Mouse (Mus musculus) limb, embryonic 11.5 days (tissue): ENCODE measurements around the gene Itpr1. TPM values are rescaled to one million over a fixed set of nuclear protein-coding genes. Genes with fewer than 3 reads are reported as not detected.

Experiments
- ATAC-seq: fragments of 200-750 bp; cut with Nextera tagmentation; 2 replicates; pipeline ENCODE4 v1.8.0; 2017; ENCODE audit warnings: low read depth; ENCODE audit not compliant: insufficient number of reproducible peaks, low FRiP score, low TSS enrichment
- DNase-seq: peaks from one replicate; pipeline ENCODE4 v3.0.0-alpha.2; 2015; ENCODE audit warnings: low spot score
- H3K27ac ChIP-seq: fragments of 300-500 bp; sonication (generic); replicated peaks from 2 replicates; pipeline ENCODE4 v1.5.1; 2014; ENCODE audit warnings: low read depth, mild to moderate bottlenecking, low read length
- H3K27me3 ChIP-seq: fragments of 300-500 bp; sonication (generic); 2 replicates; pipeline ENCODE4 v1.6.1; 2014; ENCODE audit warnings: mild to moderate bottlenecking, low read length, mixed read lengths; ENCODE audit not compliant: control insufficient read depth, insufficient read depth
- H3K36me3 ChIP-seq: fragments of 300-500 bp; sonication (generic); 2 replicates; pipeline ENCODE4 v1.6.1; 2014; ENCODE audit warnings: mild to moderate bottlenecking, low read length, moderate library complexity, mixed read lengths; ENCODE audit not compliant: control insufficient read depth, insufficient read depth
- H3K4me1 ChIP-seq: fragments of 300-500 bp; sonication (generic); 2 replicates; pipeline ENCODE4 v1.6.1; 2014; ENCODE audit warnings: low read length, mixed read lengths; ENCODE audit not compliant: control insufficient read depth, insufficient read depth
- H3K4me2 ChIP-seq: fragments of 300-500 bp; sonication (generic); 2 replicates; pipeline ENCODE4 v1.6.1; 2014; ENCODE audit warnings: low read depth, mild to moderate bottlenecking, moderate library complexity; ENCODE audit not compliant: severe bottlenecking
- H3K4me3 ChIP-seq: fragments of 300-500 bp; sonication (generic); 2 replicates; pipeline ENCODE4 v1.5.1; 2014; ENCODE audit warnings: low read depth, low read length
- H3K9ac ChIP-seq: fragments of 300-500 bp; sonication (generic); 2 replicates; pipeline ENCODE4 v1.6.1; 2014; ENCODE audit warnings: mild to moderate bottlenecking, low read length
- H3K9me3 ChIP-seq: fragments of 300-500 bp; sonication (generic); 2 replicates; pipeline ENCODE4 v1.6.1; 2016; ENCODE audit warnings: low read length; ENCODE audit not compliant: control insufficient read depth
- WGBS: fragments of 180-500 bp; shearing (Covaris S2); extraction: QIAGEN DNeasy Blood & Tissue Kit; methylation state at CpG from one replicate; pipeline ENCODE4 v1.1.7; 2014; 5-methylcytosine and 5-hydroxymethylcytosine counted together
- polyA plus RNA-seq: library from polyadenylated mRNA; unstranded; fragments of >200 nt; fragmentation: Nextera tagmentation; extraction: Ambion mirVana; gene quantifications from 2 replicates; pipeline ENCODE4 v1.2.1, GENCODE M21; 2014

Gene Itpr1
- polyA plus RNA-seq, 1 experiment from 2014 or later, result 6.4 TPM

- H3K4me3 ChIP-seq, result no peak overlapping the region
- no peak overlapping the region for H3K4me2 ChIP-seq
- no peaks in the 10 kb centered on the region for H3K27me3 ChIP-seq
- H3K4me1 ChIP-seq, result no peaks in the 10 kb centered on the region
- H3K9me3 ChIP-seq, result no peaks in the 10 kb centered on the region
- no peak for ATAC-seq
- H3K27ac ChIP-seq, result no peak overlapping the region
- 85% methylated on average over 6 of the region's 6 CpGs for WGBS
- H3K9ac ChIP-seq, result no peak overlapping the region
- no peak for DNase-seq
- no peaks in the 10 kb centered on the region for H3K36me3 ChIP-seq
These were observed 221.9 kb downstream of the Itpr1 start for GRCm38 (mm10) chr6:108434816-108435215.

GRCm38 (mm10) chr6:108435467-108435866 is 222.6 kb downstream of the Itpr1 start:
- H3K27me3 ChIP-seq, result no peaks in the 10 kb centered on the region
- no peaks in the 10 kb centered on the region for H3K36me3 ChIP-seq
- no peaks in the 10 kb centered on the region for H3K9me3 ChIP-seq
- 50% methylated on average over 6 of the region's 6 CpGs for WGBS
- DNase-seq, result no peak
- no peak overlapping the region for H3K4me2 ChIP-seq
- ATAC-seq, result no peak
- H3K9ac ChIP-seq, result no peak overlapping the region
- no peak overlapping the region for H3K27ac ChIP-seq
- no peak overlapping the region for H3K4me3 ChIP-seq
- no peaks in the 10 kb centered on the region for H3K4me1 ChIP-seq

GRCm38 (mm10) chr6:108436608-108437007 is 223.7 kb downstream of the Itpr1 start:
- H3K27ac ChIP-seq, result no peak overlapping the region
- H3K27me3 ChIP-seq, result no peaks in the 10 kb centered on the region
- no peak overlapping the region for H3K4me3 ChIP-seq
- no peaks in the 10 kb centered on the region for H3K9me3 ChIP-seq
- H3K4me2 ChIP-seq, result no peak overlapping the region
- no peaks in the 10 kb centered on the region for H3K36me3 ChIP-seq
- H3K4me1 ChIP-seq, result no peaks in the 10 kb centered on the region
- no peak for ATAC-seq
- H3K9ac ChIP-seq, result no peak overlapping the region
- 17% methylated on average over 5 of the region's 5 CpGs for WGBS
- DNase-seq, result no peak

GRCm38 (mm10) chr6:108441290-108441689 is 228.4 kb downstream of the Itpr1 start:
- Histone ChIP-seq H3K4me1 (no peaks in the 10 kb centered on the region), H3K4me3 (no peak overlapping the region), H3K9me3 (no peaks in the 10 kb centered on the region), H3K36me3 (no peaks in the 10 kb centered on the region), H3K27me3 (no peaks in the 10 kb centered on the region), H3K4me2 (no peak overlapping the region), H3K9ac (no peak overlapping the region), H3K27ac (no peak overlapping the region)
- WGBS, result 99% methylated on average over 2 of the region's 2 CpGs
- ATAC-seq (no peak), DNase-seq (no peak)

GRCm38 (mm10) chr6:108442291-108442690 is 229.4 kb downstream of the Itpr1 start:
- DNase-seq, result no peak
- no peaks in the 10 kb centered on the region for H3K4me1 ChIP-seq
- no peaks in the 10 kb centered on the region for H3K9me3 ChIP-seq
- 81% methylated on average over 3 of the region's 3 CpGs for WGBS
- no peak overlapping the region for H3K4me3 ChIP-seq
- no peaks in the 10 kb centered on the region for H3K36me3 ChIP-seq
- no peak overlapping the region for H3K27ac ChIP-seq
- H3K9ac ChIP-seq, result no peak overlapping the region
- H3K4me2 ChIP-seq, result no peak overlapping the region
- no peaks in the 10 kb centered on the region for H3K27me3 ChIP-seq
- no peak for ATAC-seq

- no peak overlapping the region for H3K4me2 ChIP-seq
- DNase-seq (no peak), ATAC-seq (no peak)
- H3K4me3 ChIP-seq, result no peak overlapping the region
- WGBS, result 86% methylated on average over 7 of the region's 7 CpGs
- H3K36me3 ChIP-seq, result no peaks in the 10 kb centered on the region
- H3K9me3 ChIP-seq, result no peaks in the 10 kb centered on the region
- no peaks in the 10 kb centered on the region for H3K4me1 ChIP-seq
- H3K27me3 ChIP-seq, result no peaks in the 10 kb centered on the region
- no peak overlapping the region for H3K27ac ChIP-seq
- no peak overlapping the region for H3K9ac ChIP-seq
These were observed 231.5 kb downstream of the Itpr1 start for GRCm38 (mm10) chr6:108444435-108444834.

GRCm38 (mm10) chr6:108445006-108445405 is 232.1 kb downstream of the Itpr1 start:
- 64% methylated on average over 7 of the region's 7 CpGs for WGBS
- Histone ChIP-seq H3K4me2 (no peak overlapping the region), H3K4me1 (no peaks in the 10 kb centered on the region), H3K9ac (no peak overlapping the region), H3K27me3 (no peaks in the 10 kb centered on the region), H3K27ac (no peak overlapping the region), H3K4me3 (no peak overlapping the region), H3K9me3 (no peaks in the 10 kb centered on the region), H3K36me3 (no peaks in the 10 kb centered on the region)
- ATAC-seq (no peak), DNase-seq (no peak)

GRCm38 (mm10) chr6:108446766-108447165 is 233.9 kb downstream of the Itpr1 start:
- Histone ChIP-seq H3K4me3 (no peak overlapping the region), H3K9ac (no peak overlapping the region), H3K4me2 (no peak overlapping the region), H3K9me3 (no peaks in the 10 kb centered on the region), H3K27me3 (no peaks in the 10 kb centered on the region), H3K27ac (no peak overlapping the region), H3K4me1 (no peaks in the 10 kb centered on the region), H3K36me3 (no peaks in the 10 kb centered on the region)
- DNase-seq, result no peak
- ATAC-seq, result no peak
- 78% methylated on average over 1 of the region's 1 CpGs for WGBS

GRCm38 (mm10) chr6:108447179-108447845 is 234.4 kb downstream of the Itpr1 start:
- Histone ChIP-seq H3K27me3 (no peaks in the 10 kb centered on the region), H3K36me3 (no peaks in the 10 kb centered on the region), H3K9me3 (no peaks in the 10 kb centered on the region), H3K9ac (no peak overlapping the region), H3K27ac (no peak overlapping the region), H3K4me1 (no peaks in the 10 kb centered on the region), H3K4me2 (no peak overlapping the region), H3K4me3 (no peak overlapping the region)
- WGBS, result 86% methylated on average over 8 of the region's 8 CpGs
- DNase-seq, result no peak
- ATAC-seq, result no peak
